Mouse (Mus musculus): ENCODE data around the gene Phldb2. TPM values are rescaled to one million over a fixed set of nuclear protein-coding genes. Genes with fewer than 3 reads are reported as not detected.

Gene Phldb2
- polyA plus RNA-seq, 1 experiment: 25.7 TPM

GRCm38 (mm10) chr16:45952501-45952900, 897 bp downstream of the Phldb2 start:
- H3K4me2 ChIP-seq (ENCODE audit: low read depth): peak overlapping the region; percentile 19
- no peak for TF ChIP-seq TCF12 (IDR thresholded peaks at IDR 0.05; ENCODE audit: insufficient read depth, poor library complexity, severe bottlenecking)
- TF ChIP-seq POLR2A (IDR thresholded peaks at IDR 0.05; ENCODE audit: insufficient read length, low read depth): no peak
- no peak for TF ChIP-seq TCF3 (IDR thresholded peaks at IDR 0.05; ENCODE audit: insufficient read length, low read depth)
- no peak for TF ChIP-seq USF1 (IDR thresholded peaks at IDR 0.05; ENCODE audit: low read depth)
- no peak for TF ChIP-seq SRF (IDR thresholded peaks at IDR 0.05; ENCODE audit: control insufficient read depth, insufficient read length, low read depth)
- TF ChIP-seq REST (IDR thresholded peaks at IDR 0.05; ENCODE audit: insufficient read depth, insufficient read length): no peak
- no peak for TF ChIP-seq MAX (IDR thresholded peaks at IDR 0.05; ENCODE audit: low read depth)
- TF ChIP-seq CEBPB (IDR thresholded peaks at IDR 0.05; ENCODE audit: insufficient read depth, poor library complexity, severe bottlenecking): no peak
- no peak for TF ChIP-seq E2F4 (IDR thresholded peaks at IDR 0.05; ENCODE audit: insufficient read depth)
- TF ChIP-seq MYOD1 (IDR thresholded peaks at IDR 0.05; ENCODE audit: control insufficient read depth in 1 of 3, insufficient read length in 2 of 3, low read depth in 2 of 3): no peak
- no peak for TF ChIP-seq POLR2AphosphoS2 (IDR thresholded peaks at IDR 0.05; ENCODE audit: insufficient read length, low read depth)
- TF ChIP-seq MYOG (IDR thresholded peaks at IDR 0.05; ENCODE audit: control insufficient read depth in 1 of 3, insufficient read depth in 1 of 3, insufficient read length in 2 of 3, low read depth in 2 of 3): no peak
- no peak overlapping the region for H3K4me3 ChIP-seq
- no peak overlapping the region for H3ac ChIP-seq (ENCODE audit: control insufficient read depth, insufficient read length)
- no peaks in the 10 kb centered on the region for H3K79me2 ChIP-seq (ENCODE audit: control insufficient read depth, insufficient read depth)
- no peaks in the 10 kb centered on the region for H3K27me3 ChIP-seq (ENCODE audit: control insufficient read depth, insufficient read depth, insufficient read length)
- no peaks in the 10 kb centered on the region for H3K36me3 ChIP-seq (ENCODE audit: control insufficient read depth, insufficient read depth)

- TF ChIP-seq USF1 (IDR thresholded peaks at IDR 0.05; ENCODE audit: low read depth) (no peak), MYOD1 (IDR thresholded peaks at IDR 0.05; ENCODE audit: control insufficient read depth in 1 of 3, insufficient read length in 2 of 3, low read depth in 2 of 3) (no peak), POLR2A (IDR thresholded peaks at IDR 0.05; ENCODE audit: insufficient read length, low read depth) (no peak), CEBPB (IDR thresholded peaks at IDR 0.05; ENCODE audit: insufficient read depth, poor library complexity, severe bottlenecking) (no peak), SRF (IDR thresholded peaks at IDR 0.05; ENCODE audit: control insufficient read depth, insufficient read length, low read depth) (no peak), POLR2AphosphoS2 (IDR thresholded peaks at IDR 0.05; ENCODE audit: insufficient read length, low read depth) (no peak), MYOG (IDR thresholded peaks at IDR 0.05; ENCODE audit: control insufficient read depth in 1 of 3, insufficient read depth in 1 of 3, insufficient read length in 2 of 3, low read depth in 2 of 3) (no peak), REST (IDR thresholded peaks at IDR 0.05; ENCODE audit: insufficient read depth, insufficient read length) (no peak), TCF12 (IDR thresholded peaks at IDR 0.05; ENCODE audit: insufficient read depth, poor library complexity, severe bottlenecking) (no peak), MAX (IDR thresholded peaks at IDR 0.05; ENCODE audit: low read depth) (no peak), TCF3 (IDR thresholded peaks at IDR 0.05; ENCODE audit: insufficient read length, low read depth) (no peak), E2F4 (IDR thresholded peaks at IDR 0.05; ENCODE audit: insufficient read depth) (no peak)
Observed at GRCm38 (mm10) chr16:45952035-45952434, 1.4 kb downstream of the Phldb2 start.

GRCm38 (mm10) chr16:45946335-45946734, 7.1 kb downstream of the Phldb2 start:
- Histone ChIP-seq H3K4me3 (no peak overlapping the region), H3K79me2 (ENCODE audit: control insufficient read depth, insufficient read depth) (no peaks in the 10 kb centered on the region), H3K4me2 (ENCODE audit: low read depth) (peak overlapping the region; percentile 79), H3K27me3 (ENCODE audit: control insufficient read depth, insufficient read depth, insufficient read length) (no peaks in the 10 kb centered on the region), H3K36me3 (ENCODE audit: control insufficient read depth, insufficient read depth) (no peaks in the 10 kb centered on the region), H3ac (ENCODE audit: control insufficient read depth, insufficient read length) (no peak overlapping the region)
- TF ChIP-seq TCF3 (IDR thresholded peaks at IDR 0.05; ENCODE audit: insufficient read length, low read depth): no peak
- TF ChIP-seq USF1 (IDR thresholded peaks at IDR 0.05; ENCODE audit: low read depth): no peak
- no peak for TF ChIP-seq POLR2A (IDR thresholded peaks at IDR 0.05; ENCODE audit: insufficient read length, low read depth)
- no peak for TF ChIP-seq MYOG (IDR thresholded peaks at IDR 0.05; ENCODE audit: control insufficient read depth in 1 of 3, insufficient read depth in 1 of 3, insufficient read length in 2 of 3, low read depth in 2 of 3)
- no peak for TF ChIP-seq TCF12 (IDR thresholded peaks at IDR 0.05; ENCODE audit: insufficient read depth, poor library complexity, severe bottlenecking)
- no peak for TF ChIP-seq CEBPB (IDR thresholded peaks at IDR 0.05; ENCODE audit: insufficient read depth, poor library complexity, severe bottlenecking)
- no peak for TF ChIP-seq E2F4 (IDR thresholded peaks at IDR 0.05; ENCODE audit: insufficient read depth)
- TF ChIP-seq POLR2AphosphoS2 (IDR thresholded peaks at IDR 0.05; ENCODE audit: insufficient read length, low read depth): no peak
- no peak for TF ChIP-seq SRF (IDR thresholded peaks at IDR 0.05; ENCODE audit: control insufficient read depth, insufficient read length, low read depth)
- TF ChIP-seq REST (IDR thresholded peaks at IDR 0.05; ENCODE audit: insufficient read depth, insufficient read length): no peak
- TF ChIP-seq MYOD1 (IDR thresholded peaks at IDR 0.05; ENCODE audit: control insufficient read depth in 1 of 3, insufficient read length in 2 of 3, low read depth in 2 of 3): no peak
- TF ChIP-seq MAX (IDR thresholded peaks at IDR 0.05; ENCODE audit: low read depth): no peak

More at GRCm38 (mm10) chr16:45952035-45952434, 1.4 kb downstream of the Phldb2 start:
- Histone ChIP-seq H3K79me2 (ENCODE audit: control insufficient read depth, insufficient read depth) (no peaks in the 10 kb centered on the region), H3ac (ENCODE audit: control insufficient read depth, insufficient read length) (no peak overlapping the region), H3K4me2 (ENCODE audit: low read depth) (peak overlapping the region; percentile 19), H3K4me3 (no peak overlapping the region), H3K27me3 (ENCODE audit: control insufficient read depth, insufficient read depth, insufficient read length) (no peaks in the 10 kb centered on the region), H3K36me3 (ENCODE audit: control insufficient read depth, insufficient read depth) (no peaks in the 10 kb centered on the region)

GRCm38 (mm10) chr16:45945649-45946048, 7.7 kb downstream of the Phldb2 start:
- H3K36me3 ChIP-seq (ENCODE audit: control insufficient read depth, insufficient read depth): no peaks in the 10 kb centered on the region
- no peaks in the 10 kb centered on the region for H3K79me2 ChIP-seq (ENCODE audit: control insufficient read depth, insufficient read depth)
- no peak overlapping the region for H3ac ChIP-seq (ENCODE audit: control insufficient read depth, insufficient read length)
- peak overlapping the region; percentile 79 for H3K4me2 ChIP-seq (ENCODE audit: low read depth)
- peak overlapping the region; percentile 11 for H3K4me3 ChIP-seq
- TF ChIP-seq E2F4 (IDR thresholded peaks at IDR 0.05; ENCODE audit: insufficient read depth) (no peak), MYOD1 (IDR thresholded peaks at IDR 0.05; ENCODE audit: control insufficient read depth in 1 of 3, insufficient read length in 2 of 3, low read depth in 2 of 3) (no peak), MYOG (IDR thresholded peaks at IDR 0.05; ENCODE audit: control insufficient read depth in 1 of 3, insufficient read depth in 1 of 3, insufficient read length in 2 of 3, low read depth in 2 of 3) (no peak), TCF12 (IDR thresholded peaks at IDR 0.05; ENCODE audit: insufficient read depth, poor library complexity, severe bottlenecking) (no peak), CEBPB (IDR thresholded peaks at IDR 0.05; ENCODE audit: insufficient read depth, poor library complexity, severe bottlenecking) (no peak), POLR2AphosphoS2 (IDR thresholded peaks at IDR 0.05; ENCODE audit: insufficient read length, low read depth) (no peak), REST (IDR thresholded peaks at IDR 0.05; ENCODE audit: insufficient read depth, insufficient read length) (no peak), MAX (IDR thresholded peaks at IDR 0.05; ENCODE audit: low read depth) (no peak), USF1 (IDR thresholded peaks at IDR 0.05; ENCODE audit: low read depth) (no peak), POLR2A (IDR thresholded peaks at IDR 0.05; ENCODE audit: insufficient read length, low read depth) (no peak), TCF3 (IDR thresholded peaks at IDR 0.05; ENCODE audit: insufficient read length, low read depth) (no peak), SRF (IDR thresholded peaks at IDR 0.05; ENCODE audit: control insufficient read depth, insufficient read length, low read depth) (no peak)
- no peaks in the 10 kb centered on the region for H3K27me3 ChIP-seq (ENCODE audit: control insufficient read depth, insufficient read depth, insufficient read length)
